Mouse (Mus musculus): ENCODE data around the gene Dok1. TPM values are rescaled to one million over a fixed set of nuclear protein-coding genes. Genes with fewer than 3 reads are reported as not detected.

Dok1 gene
- total and polyA plus RNA-seq, 2 experiments from 2014 or later: 1.4 to 3.3 TPM

- H3K36me3 ChIP-seq (ENCODE audit: insufficient read depth): peaks cover 14% of the 10 kb centered on the region
- ATAC-seq (no peak), DNase-seq (no peak)
- no peak overlapping the region for H3K4me2 ChIP-seq (ENCODE audit: low read depth)
- H3K9me3 ChIP-seq (ENCODE audit: low read length): no peaks in the 10 kb centered on the region
- H3K4me3 ChIP-seq (ENCODE audit: low read depth, low read length): no peak overlapping the region
- H3K4me1 ChIP-seq (ENCODE audit: insufficient read depth): peaks cover 8% of the 10 kb centered on the region; the same call in 1 of the 2 replicates
- no peak for TF ChIP-seq CTCF (IDR thresholded peaks at IDR 0.05; ENCODE audit: low read depth)
- WGBS: 85% methylated on average over 2 of the region's 2 CpGs
- peaks cover 16% of the 10 kb centered on the region for H3K27me3 ChIP-seq (ENCODE audit: insufficient read depth, low read length)
- no peak overlapping the region for H3K27ac ChIP-seq (ENCODE audit: low read depth, low read length)
- H3K9ac ChIP-seq: no peak overlapping the region
These were observed 25.5 kb upstream of the Dok1 start for GRCm38 (mm10) chr6:83058725-83059124.

GRCm38 (mm10) chr6:83057790-83058189, 24.5 kb upstream of the Dok1 start, which contains the start of gene Dqx1:
Dqx1 (plus strand) TSS chr6:83057844.
- 51% methylated on average over 3 of the region's 3 CpGs for WGBS
- H3K36me3 ChIP-seq (ENCODE audit: insufficient read depth): peaks cover 14% of the 10 kb centered on the region
- ATAC-seq: no peak
- no peak within 1 kb of the TSS for H3K4me3 ChIP-seq (ENCODE audit: low read depth, low read length)
- H3K27me3 ChIP-seq (ENCODE audit: insufficient read depth, low read length): peaks cover 9% of the 10 kb centered on the region; the same call in 1 of the 2 replicates
- H3K9ac ChIP-seq: no peak within 1 kb of the TSS
- H3K4me2 ChIP-seq (ENCODE audit: low read depth): no peak within 1 kb of the TSS
- DNase-seq: no peak
- H3K9me3 ChIP-seq (ENCODE audit: low read length): no peaks in the 10 kb centered on the region
- H3K27ac ChIP-seq (ENCODE audit: low read depth, low read length): no peak within 1 kb of the TSS
- no peak for TF ChIP-seq CTCF (IDR thresholded peaks at IDR 0.05; ENCODE audit: low read depth)
- H3K4me1 ChIP-seq (ENCODE audit: insufficient read depth): peaks cover 13% of the 10 kb centered on the region

- H3K9me3 ChIP-seq (ENCODE audit: low read length): no peaks in the 10 kb centered on the region
- under 1% methylated on average over 45 of the region's 50 CpGs for WGBS
- H3K4me2 ChIP-seq (ENCODE audit: low read depth): peak within 1 kb of the TSS; percentile 86
- H3K9ac ChIP-seq: peak within 1 kb of the TSS; percentile 93
- no peaks in the 10 kb centered on the region for H3K27me3 ChIP-seq (ENCODE audit: insufficient read depth, low read length)
- peaks cover 14% of the 10 kb centered on the region for H3K36me3 ChIP-seq (ENCODE audit: insufficient read depth)
- peak; percentile 64 for TF ChIP-seq CTCF (IDR thresholded peaks at IDR 0.05; ENCODE audit: low read depth)
- H3K4me3 ChIP-seq (ENCODE audit: low read depth, low read length): peak within 1 kb of the TSS; percentile 94
- DNase-seq (peak; percentile 39), ATAC-seq (peak; percentile 26)
- H3K27ac ChIP-seq (ENCODE audit: low read depth, low read length): peak within 1 kb of the TSS; percentile 91
- H3K4me1 ChIP-seq (ENCODE audit: insufficient read depth): peaks cover 17% of the 10 kb centered on the region
These were observed 21.7 kb upstream of the Dok1 start, which contains the start of gene Htra2 for GRCm38 (mm10) chr6:83054871-83055431. Htra2 (minus strand) TSS chr6:83055273.

- no peak for TF ChIP-seq CTCF (IDR thresholded peaks at IDR 0.05; ENCODE audit: low read depth)
- under 1% methylated on average over 60 of the region's 64 CpGs for WGBS
- no peaks in the 10 kb centered on the region for H3K9me3 ChIP-seq (ENCODE audit: low read length)
- H3K27ac ChIP-seq (ENCODE audit: low read depth, low read length): peak within 1 kb of the TSS; percentile 91
- peak; percentile 99 for DNase-seq
- peaks cover 17% of the 10 kb centered on the region for H3K4me1 ChIP-seq (ENCODE audit: insufficient read depth)
- H3K4me2 ChIP-seq (ENCODE audit: low read depth): peak within 1 kb of the TSS; percentile 86
- ATAC-seq: peak; percentile 99
- H3K4me3 ChIP-seq (ENCODE audit: low read depth, low read length): peak within 1 kb of the TSS; percentile 94
- H3K9ac ChIP-seq: peak within 1 kb of the TSS; percentile 93
- no peaks in the 10 kb centered on the region for H3K27me3 ChIP-seq (ENCODE audit: insufficient read depth, low read length)
- peaks cover 14% of the 10 kb centered on the region for H3K36me3 ChIP-seq (ENCODE audit: insufficient read depth)
These were observed 21.0 kb upstream of the Dok1 start, which contains the start of gene Aup1 for GRCm38 (mm10) chr6:83054074-83054851. Aup1 (plus strand) TSS chr6:83054521.

GRCm38 (mm10) chr6:83053136-83053960, 20.1 kb upstream of the Dok1 start:
- Histone ChIP-seq H3K27me3 (ENCODE audit: insufficient read depth, low read length) (no peaks in the 10 kb centered on the region), H3K9ac (peak overlapping the region; percentile 93), H3K27ac (ENCODE audit: low read depth, low read length) (peak overlapping the region; percentile 91), H3K4me2 (ENCODE audit: low read depth) (peak overlapping the region; percentile 86), H3K4me1 (ENCODE audit: insufficient read depth) (peaks cover 17% of the 10 kb centered on the region), H3K36me3 (ENCODE audit: insufficient read depth) (peaks cover 14% of the 10 kb centered on the region), H3K4me3 (ENCODE audit: low read depth, low read length) (peak overlapping the region; percentile 94), H3K9me3 (ENCODE audit: low read length) (no peaks in the 10 kb centered on the region)
- peak; percentile 49 for DNase-seq
- WGBS: 3% methylated on average over 26 of the region's 26 CpGs
- no peak for TF ChIP-seq CTCF (IDR thresholded peaks at IDR 0.05; ENCODE audit: low read depth)
- ATAC-seq: no peak; the same call in 1 of the 2 replicates

- no peak overlapping the region for H3K27ac ChIP-seq (ENCODE audit: low read depth, low read length)
- H3K4me1 ChIP-seq (ENCODE audit: insufficient read depth): peaks cover 9% of the 10 kb centered on the region
- no peak for TF ChIP-seq CTCF (IDR thresholded peaks at IDR 0.05; ENCODE audit: low read depth)
- DNase-seq (no peak), ATAC-seq (no peak)
- WGBS: 72% methylated on average over 10 of the region's 10 CpGs
- H3K9ac ChIP-seq: no peak overlapping the region
- H3K4me3 ChIP-seq (ENCODE audit: low read depth, low read length): no peak overlapping the region
- no peaks in the 10 kb centered on the region for H3K9me3 ChIP-seq (ENCODE audit: low read length)
- no peak overlapping the region for H3K4me2 ChIP-seq (ENCODE audit: low read depth)
- no peaks in the 10 kb centered on the region for H3K27me3 ChIP-seq (ENCODE audit: insufficient read depth, low read length)
- no peaks in the 10 kb centered on the region; the same call in 1 of the 2 replicates for H3K36me3 ChIP-seq (ENCODE audit: insufficient read depth)
These were observed 16.1 kb upstream of the Dok1 start for GRCm38 (mm10) chr6:83049367-83049766.

Data from forebrain, postnatal 0 days (tissue).